Mouse (Mus musculus): Measurements from ENCODE around the gene Meis2. TPM values are rescaled to one million over a fixed set of nuclear protein-coding genes. Genes with fewer than 3 reads are reported as not detected.
A peak's percentile ranks its signal among the peaks of the same experiment; 100 is the strongest.

The Meis2 gene
- polyA plus RNA-seq, 1 experiment from 2014 or later = 71.7 TPM

- Histone ChIP-seq H3K9me3 (no peaks in the 10 kb centered on the region), H3K27me3 (no peaks in the 10 kb centered on the region), H3K4me1 (peaks cover 5% of the 10 kb centered on the region), H3K4me2 (replicated peaks) (no peak overlapping the region), H3K4me3 (no peak overlapping the region), H3K9ac (no peak overlapping the region), H3K36me3 (no peaks in the 10 kb centered on the region), H3K27ac (no peak overlapping the region)
- no peak for ATAC-seq (ENCODE audit: insufficient number of reproducible peaks, insufficient read depth, low FRiP score, low TSS enrichment)
- WGBS = 83% methylated on average over 6 of the region's 6 CpGs
Observed at GRCm38 (mm10) chr2:115989249-115989648, 76.4 kb downstream of the Meis2 start.

DNA sequence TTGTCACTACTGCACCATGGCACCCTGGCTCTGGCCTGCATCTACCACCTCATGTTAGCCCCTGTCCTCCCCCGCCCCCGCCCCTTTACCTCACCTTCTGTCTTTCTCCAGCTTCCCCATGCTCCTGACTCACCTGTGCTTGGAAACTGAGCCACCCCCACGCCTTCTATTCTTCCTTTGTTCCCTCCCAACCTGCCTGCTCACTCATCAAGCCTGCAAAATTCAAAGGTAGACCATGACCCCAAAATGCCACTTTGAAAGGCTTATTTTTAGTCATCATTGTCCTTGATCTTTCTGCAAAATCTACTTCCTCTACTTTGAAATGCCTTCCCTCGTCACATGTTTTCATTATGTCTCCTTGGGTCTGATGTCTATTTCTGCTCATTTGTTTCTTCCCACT lies 77.2 kb downstream of the Meis2 start:
- Histone ChIP-seq H3K9ac (no peak overlapping the region), H3K27me3 (no peaks in the 10 kb centered on the region), H3K9me3 (no peaks in the 10 kb centered on the region), H3K27ac (no peak overlapping the region), H3K4me2 (replicated peaks) (no peak overlapping the region), H3K36me3 (no peaks in the 10 kb centered on the region), H3K4me1 (no peaks in the 10 kb centered on the region), H3K4me3 (no peak overlapping the region)
- no peak for ATAC-seq (ENCODE audit: insufficient number of reproducible peaks, insufficient read depth, low FRiP score, low TSS enrichment)
- WGBS = 79% methylated on average over 4 of the region's 4 CpGs

DNA sequence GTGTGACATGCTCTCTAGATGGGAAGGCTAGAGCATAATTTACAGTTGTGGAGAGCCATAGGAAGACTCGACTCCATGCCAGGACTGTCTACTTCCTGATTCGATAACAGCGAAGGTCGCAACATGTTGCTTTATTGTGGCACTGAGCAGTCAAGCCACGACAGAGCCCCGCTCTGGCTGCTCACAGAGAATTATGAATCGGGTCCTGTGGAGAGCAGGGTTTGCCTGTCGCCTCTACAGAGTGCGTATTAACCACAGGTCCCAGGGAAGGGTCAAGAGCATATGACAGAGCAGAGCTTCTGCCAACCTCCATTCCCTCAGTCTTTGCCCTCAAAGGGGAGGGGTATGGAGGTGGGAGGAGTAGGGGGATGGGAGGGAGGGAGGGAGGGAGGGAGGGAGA lies 80.7 kb downstream of the Meis2 start:
- Histone ChIP-seq H3K36me3 (no peaks in the 10 kb centered on the region), H3K4me2 (replicated peaks) (no peak overlapping the region), H3K4me1 (0 out of 2 replicates have a peak, but pooled peaks cover 5% of the 10 kb centered on the region), H3K27me3 (no peaks in the 10 kb centered on the region), H3K9ac (no peak overlapping the region), H3K27ac (no peak overlapping the region), H3K4me3 (no peak overlapping the region), H3K9me3 (no peaks in the 10 kb centered on the region)
- 81% methylated on average over 9 of the region's 9 CpGs for WGBS
- no peak for ATAC-seq (ENCODE audit: insufficient number of reproducible peaks, insufficient read depth, low FRiP score, low TSS enrichment)

- Histone ChIP-seq H3K9me3 (no peaks in the 10 kb centered on the region), H3K27me3 (no peaks in the 10 kb centered on the region), H3K4me3 (no peak overlapping the region), H3K27ac (no peak overlapping the region), H3K4me2 (replicated peaks) (no peak overlapping the region), H3K4me1 (peaks cover 9% of the 10 kb centered on the region; the same call in 1 of the 2 replicates), H3K9ac (no peak overlapping the region), H3K36me3 (no peaks in the 10 kb centered on the region)
- 83% methylated on average over 4 of the region's 4 CpGs for WGBS
- ATAC-seq (ENCODE audit: insufficient number of reproducible peaks, insufficient read depth, low FRiP score, low TSS enrichment) = no peak
Observed at GRCm38 (mm10) chr2:115984487-115984886, 81.2 kb downstream of the Meis2 start.

GRCm38 (mm10) chr2:115980490-115980889 lies 85.1 kb downstream of the Meis2 start:
- Histone ChIP-seq H3K4me2 (replicated peaks) (no peak overlapping the region), H3K4me1 (peaks cover 12% of the 10 kb centered on the region; the same call in 1 of the 2 replicates), H3K9ac (no peak overlapping the region), H3K27me3 (no peaks in the 10 kb centered on the region), H3K9me3 (no peaks in the 10 kb centered on the region), H3K27ac (peak overlapping the region; percentile 57; the same call in 1 of the 2 replicates), H3K36me3 (no peaks in the 10 kb centered on the region), H3K4me3 (no peak overlapping the region)
- ATAC-seq (ENCODE audit: insufficient number of reproducible peaks, insufficient read depth, low FRiP score, low TSS enrichment) = 0 out of 2 replicates have a peak, but pooled peaks have one; percentile 12

- ATAC-seq (ENCODE audit: insufficient number of reproducible peaks, insufficient read depth, low FRiP score, low TSS enrichment) = peak; percentile 50; the same call in 1 of the 2 replicates
- WGBS = 51% methylated on average over 14 of the region's 14 CpGs
- H3K27ac ChIP-seq = peak overlapping the region; percentile 54; the same call in 1 of the 2 replicates
Observed at GRCm38 (mm10) chr2:115979683-115980476, 85.8 kb downstream of the Meis2 start.

GRCm38 (mm10) chr2:115978666-115979065 lies 87.0 kb downstream of the Meis2 start:
- Histone ChIP-seq H3K9me3 (no peaks in the 10 kb centered on the region), H3K27ac (no peak overlapping the region), H3K4me3 (no peak overlapping the region), H3K27me3 (no peaks in the 10 kb centered on the region), H3K4me1 (peaks cover 12% of the 10 kb centered on the region; the same call in 1 of the 2 replicates), H3K4me2 (replicated peaks) (no peak overlapping the region), H3K36me3 (no peaks in the 10 kb centered on the region), H3K9ac (no peak overlapping the region)
- WGBS = 61% methylated on average over 5 of the region's 5 CpGs
- ATAC-seq (ENCODE audit: insufficient number of reproducible peaks, insufficient read depth, low FRiP score, low TSS enrichment) = no peak

More at GRCm38 (mm10) chr2:115979683-115980476, 85.8 kb downstream of the Meis2 start:
- Histone ChIP-seq H3K4me3 (no peak overlapping the region), H3K4me1 (peaks cover 12% of the 10 kb centered on the region; the same call in 1 of the 2 replicates), H3K4me2 (replicated peaks) (no peak overlapping the region), H3K36me3 (no peaks in the 10 kb centered on the region), H3K27me3 (no peaks in the 10 kb centered on the region), H3K9me3 (no peaks in the 10 kb centered on the region), H3K9ac (no peak overlapping the region)

DNA sequence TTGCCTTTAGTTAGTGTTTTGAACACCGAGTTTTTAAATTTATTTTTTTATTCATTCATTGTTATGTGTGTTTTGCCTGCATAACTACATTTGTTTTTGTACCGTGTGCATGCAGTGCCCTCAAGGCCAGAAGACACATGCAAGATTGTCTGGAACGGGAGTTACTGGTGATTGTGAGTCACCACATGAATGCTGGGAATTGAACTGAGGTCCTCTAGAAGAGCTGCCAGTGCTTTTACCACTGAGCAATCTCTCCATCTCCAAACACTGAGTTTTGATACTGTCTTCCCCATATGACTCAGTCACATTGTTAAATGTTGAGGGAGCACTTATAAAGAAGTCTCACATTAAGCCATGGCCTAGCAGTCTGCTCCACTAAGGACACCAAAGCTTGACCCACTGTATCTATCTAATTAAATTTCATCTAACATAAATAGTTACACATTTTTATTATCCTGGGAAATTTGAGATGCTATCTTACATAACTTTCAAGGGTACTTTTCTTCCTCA lies 94.3 kb downstream of the Meis2 start:
- H3K27me3 ChIP-seq = no peaks in the 10 kb centered on the region
- no peaks in the 10 kb centered on the region for H3K9me3 ChIP-seq
- 88% methylated on average over 3 of the region's 3 CpGs for WGBS
- H3K4me3 ChIP-seq = no peak overlapping the region
- no peak overlapping the region for H3K27ac ChIP-seq
- H3K9ac ChIP-seq = no peak overlapping the region
- ATAC-seq (ENCODE audit: insufficient number of reproducible peaks, insufficient read depth, low FRiP score, low TSS enrichment) = no peak
- H3K36me3 ChIP-seq = no peaks in the 10 kb centered on the region
- H3K4me2 ChIP-seq (replicated peaks) = no peak overlapping the region
- H3K4me1 ChIP-seq = no peaks in the 10 kb centered on the region

- H3K27ac ChIP-seq = no peak overlapping the region
- H3K27me3 ChIP-seq = no peaks in the 10 kb centered on the region
- WGBS = 83% methylated on average over 9 of the region's 9 CpGs
- H3K4me1 ChIP-seq = no peaks in the 10 kb centered on the region
- H3K36me3 ChIP-seq = no peaks in the 10 kb centered on the region
- H3K9me3 ChIP-seq = no peaks in the 10 kb centered on the region
- no peak overlapping the region for H3K4me3 ChIP-seq
- no peak overlapping the region for H3K4me2 ChIP-seq (replicated peaks)
- no peak for ATAC-seq (ENCODE audit: insufficient number of reproducible peaks, insufficient read depth, low FRiP score, low TSS enrichment)
- no peak overlapping the region for H3K9ac ChIP-seq
Observed at GRCm38 (mm10) chr2:115970091-115970820, 95.4 kb downstream of the Meis2 start.

- WGBS = 44% methylated on average over 8 of the region's 8 CpGs
- Histone ChIP-seq H3K4me2 (replicated peaks) (no peak overlapping the region), H3K27ac (no peak overlapping the region), H3K4me3 (no peak overlapping the region), H3K4me1 (no peaks in the 10 kb centered on the region; the same call in 1 of the 2 replicates), H3K36me3 (no peaks in the 10 kb centered on the region), H3K27me3 (0 out of 2 replicates have a peak, but pooled peaks cover 1% of the 10 kb centered on the region), H3K9me3 (no peaks in the 10 kb centered on the region), H3K9ac (no peak overlapping the region)
- ATAC-seq (ENCODE audit: insufficient number of reproducible peaks, insufficient read depth, low FRiP score, low TSS enrichment) = no peak
Observed at GRCm38 (mm10) chr2:115969201-115969600, 96.4 kb downstream of the Meis2 start.

DNA sequence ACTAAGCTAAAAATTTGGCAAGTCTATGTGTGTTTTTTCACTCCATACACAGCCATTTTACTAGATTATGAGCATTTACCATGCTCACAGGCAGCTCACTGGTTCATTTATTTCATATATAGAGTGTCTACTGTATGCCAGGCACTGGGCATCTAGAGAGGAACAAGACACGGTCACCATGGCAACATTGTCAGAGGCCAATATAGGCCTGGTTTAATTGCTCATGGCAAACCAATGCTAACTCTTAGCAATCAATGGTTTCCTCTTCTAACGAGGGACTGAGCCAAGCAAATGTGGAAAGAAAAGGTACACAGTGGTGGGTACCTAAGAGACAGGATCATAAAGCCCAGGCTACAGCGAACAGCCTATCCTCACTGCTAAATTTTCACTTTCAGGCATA lies 100.7 kb downstream of the Meis2 start:
- Histone ChIP-seq H3K9me3 (no peaks in the 10 kb centered on the region), H3K4me2 (replicated peaks) (no peak overlapping the region), H3K27me3 (0 out of 2 replicates have a peak, but pooled peaks cover 2% of the 10 kb centered on the region), H3K27ac (no peak overlapping the region), H3K4me3 (no peak overlapping the region), H3K36me3 (no peaks in the 10 kb centered on the region), H3K4me1 (peaks cover 7% of the 10 kb centered on the region; the same call in 1 of the 2 replicates), H3K9ac (no peak overlapping the region)
- 84% methylated on average over 3 of the region's 3 CpGs for WGBS
- no peak for ATAC-seq (ENCODE audit: insufficient number of reproducible peaks, insufficient read depth, low FRiP score, low TSS enrichment)

Measured in embryonic facial prominence, embryonic 12.5 days (tissue).